ENCODE assay signal across 9 mouse cellular contexts in the genomic region with DNA sequence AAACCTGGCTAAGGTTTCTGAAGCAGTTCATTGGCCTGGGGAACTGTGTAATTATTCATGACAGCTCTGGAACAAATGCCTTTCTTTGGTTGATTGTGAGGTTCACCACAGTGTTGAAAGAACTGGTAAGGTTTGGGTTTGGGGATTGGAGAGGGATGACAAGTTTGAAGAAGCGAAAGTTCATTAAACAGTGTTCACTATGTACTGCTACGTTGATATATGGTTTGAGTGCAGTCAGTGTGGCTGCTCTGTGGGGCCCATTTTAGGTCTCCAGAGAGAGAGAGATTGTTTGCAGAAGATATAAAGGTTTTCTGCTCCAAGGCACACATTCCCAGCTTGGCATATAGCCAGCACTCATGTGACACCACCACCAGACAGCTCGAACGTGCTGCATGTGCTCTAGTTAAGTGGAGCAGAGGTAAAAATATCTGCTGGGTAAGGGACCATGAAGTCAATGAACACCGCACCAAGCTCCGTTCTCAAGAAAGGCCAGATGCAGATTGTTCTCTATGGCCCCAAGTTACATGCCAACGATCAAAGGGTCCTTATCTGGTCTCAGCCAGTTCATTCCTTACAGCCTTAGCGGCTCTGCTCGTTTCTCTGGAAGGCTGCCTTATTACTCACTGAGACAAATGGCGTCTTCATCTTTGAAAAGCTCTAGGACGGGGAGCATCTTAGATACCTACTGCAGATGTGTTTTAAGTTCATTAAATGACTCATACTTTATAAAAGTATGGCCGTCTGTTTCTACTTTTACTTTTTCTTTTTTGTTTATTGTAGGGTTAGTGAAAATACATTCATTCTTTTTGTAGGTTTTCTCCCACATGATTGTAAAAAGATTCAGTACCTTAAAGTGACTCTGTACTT.
DNase-seq lines count a peak whose midpoint lies in the region; ATAC-seq lines count a peak whose summit lies in the region.
"Had no signal": no experiment of that assay in that cellular context is flagged by ENCODE, and none has a peak within 500 bp of the region (broad histone marks: within the 10 kb centered on the region; RNA-seq: fewer than 3 reads in every experiment).

No protein-coding gene starts in this region.

- no peaks in the 10 kb centered on the region for H3K27me3 ChIP-seq in midbrain, embryonic 14.5 days (ENCODE audit: control insufficient read depth, insufficient read depth, low read length)
- no peaks in the 10 kb centered on the region for H3K27me3 ChIP-seq in midbrain, embryonic 13.5 days
- no peaks in the 10 kb centered on the region for H3K27me3 ChIP-seq in heart, embryonic 16.5 days (ENCODE audit: control insufficient read depth, insufficient read depth, low read length)
- H3K27me3 ChIP-seq in liver, embryonic 11.5 days (replicated peaks; ENCODE audit: control insufficient read depth, insufficient read depth, low read length): no peaks in the 10 kb centered on the region
- H3K27me3 ChIP-seq: limb, embryonic 15.5 days had no signal

- no peaks in the 10 kb centered on the region for H3K9me3 ChIP-seq in midbrain, embryonic 14.5 days (ENCODE audit: control insufficient read depth, low read length)
- H3K9me3 ChIP-seq in midbrain, embryonic 13.5 days: no peaks in the 10 kb centered on the region
- no peaks in the 10 kb centered on the region for H3K9me3 ChIP-seq in heart, embryonic 16.5 days (replicated peaks; ENCODE audit: control insufficient read depth, low read length)
- no peaks in the 10 kb centered on the region for H3K9me3 ChIP-seq in liver, embryonic 11.5 days (ENCODE audit: control insufficient read depth, low read length)
- H3K9me3 ChIP-seq: limb, embryonic 15.5 days had no signal

- DNase-seq in adrenal gland, postnatal 10 days: peak; percentile 55
- DNase-seq in adrenal gland, adult 18-20 months (ENCODE audit: low spot score in 2 of 2): no peak
- DNase-seq in midbrain, embryonic 14.5 days: peak; percentile 51
- DNase-seq in liver, embryonic 11.5 days (ENCODE audit: low spot score): no peak
- no peak for DNase-seq in thymus, postnatal 4 days
- no peak for DNase-seq in right cerebral cortex, adult 18-20 months

- H3K4me3 ChIP-seq in midbrain, embryonic 14.5 days (replicated peaks; ENCODE audit: low read depth, low read length): no peak overlapping the region
- no peak overlapping the region for H3K4me3 ChIP-seq in midbrain, embryonic 13.5 days (replicated peaks)
- H3K4me3 ChIP-seq in heart, embryonic 16.5 days (ENCODE audit: low read length): no peak overlapping the region
- no peak overlapping the region for H3K4me3 ChIP-seq in liver, embryonic 11.5 days (ENCODE audit: low read depth, low read length)
- H3K4me3 ChIP-seq: limb, embryonic 15.5 days had no signal

- WGBS in midbrain, embryonic 14.5 days: 29% methylated on average over 12 of the region's 12 CpGs
- WGBS in midbrain, embryonic 13.5 days: 50% methylated on average over 12 of the region's 12 CpGs
- 22% methylated on average over 12 of the region's 12 CpGs for WGBS in heart, embryonic 16.5 days
- WGBS in liver, embryonic 11.5 days: 48% methylated on average over 12 of the region's 12 CpGs

- H3K36me3 ChIP-seq in midbrain, embryonic 14.5 days (ENCODE audit: control insufficient read depth, insufficient read depth, low read length): no peaks in the 10 kb centered on the region
- no peaks in the 10 kb centered on the region for H3K36me3 ChIP-seq in midbrain, embryonic 13.5 days
- no peaks in the 10 kb centered on the region for H3K36me3 ChIP-seq in heart, embryonic 16.5 days (ENCODE audit: control insufficient read depth, insufficient read depth)
- no peaks in the 10 kb centered on the region for H3K36me3 ChIP-seq in liver, embryonic 11.5 days (ENCODE audit: control insufficient read depth, insufficient read depth, low read length)
- H3K36me3 ChIP-seq: limb, embryonic 15.5 days had no signal

- no peak overlapping the region for H3K4me2 ChIP-seq in midbrain, embryonic 14.5 days (ENCODE audit: low read length)
- no peak overlapping the region for H3K4me2 ChIP-seq in midbrain, embryonic 13.5 days (replicated peaks)
- H3K4me2 ChIP-seq in heart, embryonic 16.5 days (ENCODE audit: low read depth, low read length): peak overlapping the region; percentile 44
- peak overlapping the region; percentile 12 for H3K4me2 ChIP-seq in liver, embryonic 11.5 days
- H3K4me2 ChIP-seq: limb, embryonic 15.5 days had no signal

- no peak overlapping the region for H3K9ac ChIP-seq in midbrain, embryonic 14.5 days (replicated peaks; ENCODE audit: low read length)
- H3K9ac ChIP-seq in midbrain, embryonic 13.5 days (replicated peaks): no peak overlapping the region
- no peak overlapping the region for H3K9ac ChIP-seq in heart, embryonic 16.5 days (ENCODE audit: low read length)
- H3K9ac ChIP-seq in liver, embryonic 11.5 days (ENCODE audit: low read depth, low read length): no peak overlapping the region
- H3K9ac ChIP-seq: limb, embryonic 15.5 days had no signal

- ATAC-seq in midbrain, embryonic 14.5 days (ENCODE audit: low FRiP score, low TSS enrichment): no peak
- ATAC-seq in midbrain, embryonic 13.5 days: no peak
- ATAC-seq in heart, embryonic 16.5 days (replicated peaks; ENCODE audit: extremely low read depth, insufficient read depth, low FRiP score): peak; percentile 96
- ATAC-seq in liver, embryonic 11.5 days (replicated peaks; ENCODE audit: low FRiP score): peak; percentile 64; the same call in 1 of the 2 replicates

- H3K27ac ChIP-seq in midbrain, embryonic 14.5 days (replicated peaks; ENCODE audit: low read depth, low read length): no peak overlapping the region
- H3K27ac ChIP-seq in midbrain, embryonic 13.5 days: no peak overlapping the region
- H3K27ac ChIP-seq in heart, embryonic 16.5 days (ENCODE audit: low read length): peak overlapping the region; percentile 91
- peak overlapping the region; percentile 19; the same call in 1 of the 2 replicates for H3K27ac ChIP-seq in liver, embryonic 11.5 days (ENCODE audit: low read depth, low read length)
- H3K27ac ChIP-seq: limb, embryonic 15.5 days had no signal

- no peaks in the 10 kb centered on the region for H3K4me1 ChIP-seq in midbrain, embryonic 14.5 days (ENCODE audit: control insufficient read depth, insufficient read depth, low read length)
- no peaks in the 10 kb centered on the region for H3K4me1 ChIP-seq in midbrain, embryonic 13.5 days (replicated peaks)
- peaks cover 21% of the 10 kb centered on the region for H3K4me1 ChIP-seq in heart, embryonic 16.5 days (ENCODE audit: control insufficient read depth, insufficient read depth, low read length)
- peaks cover 8% of the 10 kb centered on the region for H3K4me1 ChIP-seq in liver, embryonic 11.5 days (replicated peaks; ENCODE audit: control insufficient read depth, insufficient read depth, low read length)

Comparison
In these comparisons a context has a peak if more than half of its experiments do, and no peak if none do; other contexts are left out.
1. DNase-seq: peak in adrenal gland, postnatal 10 days (single experiment) and midbrain, embryonic 14.5 days (single experiment); none in adrenal gland, adult 18-20 months (0 of 2), liver, embryonic 11.5 days (single experiment), thymus, postnatal 4 days (single experiment) and right cerebral cortex, adult 18-20 months (single experiment).
2. ATAC-seq: peak in heart, embryonic 16.5 days (single experiment) and liver, embryonic 11.5 days (single experiment); none in midbrain, embryonic 14.5 days (single experiment) and midbrain, embryonic 13.5 days (single experiment).
3. H3K27ac ChIP-seq: peak in heart, embryonic 16.5 days (single experiment) and liver, embryonic 11.5 days (single experiment); none in midbrain, embryonic 14.5 days (single experiment) and midbrain, embryonic 13.5 days (single experiment).
4. H3K4me2 ChIP-seq: peak in heart, embryonic 16.5 days (single experiment) and liver, embryonic 11.5 days (single experiment); none in midbrain, embryonic 14.5 days (single experiment) and midbrain, embryonic 13.5 days (single experiment).